Mouse (Mus musculus): ENCODE data around the gene Pla2g1b. TPM values are rescaled to one million over a fixed set of nuclear protein-coding genes. Genes with fewer than 3 reads are reported as not detected.
"Not testable (repeated sequence)": the region's sequence is repeated elsewhere in the genome, so short reads cannot be mapped to it uniquely, and the experiment has no call there.

Pla2g1b gene
- polyA plus RNA-seq, 1 experiment from 2014 or later: 1.3 TPM

- Histone ChIP-seq H3K4me1 (ENCODE audit: control insufficient read depth, insufficient read depth, low read length) (peaks cover 21% of the 10 kb centered on the region), H3K27ac (ENCODE audit: low read length) (peak overlapping the region; percentile 100), H3K9me3 (ENCODE audit: control insufficient read depth, low read length) (no peaks in the 10 kb centered on the region), H3K27me3 (replicated peaks; ENCODE audit: control insufficient read depth, insufficient read depth, low read length) (no peaks in the 10 kb centered on the region), H3K4me3 (ENCODE audit: low read length) (peak overlapping the region; percentile 46), H3K9ac (ENCODE audit: low read depth, low read length) (peak overlapping the region; percentile 82), H3K36me3 (ENCODE audit: control insufficient read depth, insufficient read depth, low read length) (no peaks in the 10 kb centered on the region), H3K4me2 (ENCODE audit: low read depth, low read length) (peak overlapping the region; percentile 75)
- peak; percentile 70 for ATAC-seq
- under 1% methylated on average over 39 of the region's 39 CpGs for WGBS
These were observed 23.0 kb downstream of the Pla2g1b start for GRCm38 (mm10) chr5:115488841-115489698.

- under 1% methylated on average over 50 of the region's 50 CpGs for WGBS
- H3K4me1 ChIP-seq (ENCODE audit: control insufficient read depth, insufficient read depth, low read length): peaks cover 21% of the 10 kb centered on the region
- peak overlapping the region; percentile 75 for H3K4me2 ChIP-seq (ENCODE audit: low read depth, low read length)
- H3K9me3 ChIP-seq (ENCODE audit: control insufficient read depth, low read length): no peaks in the 10 kb centered on the region
- peak overlapping the region; percentile 82 for H3K9ac ChIP-seq (ENCODE audit: low read depth, low read length)
- ATAC-seq: peak; percentile 85
- H3K27ac ChIP-seq (ENCODE audit: low read length): peak overlapping the region; percentile 100
- peak overlapping the region; percentile 46 for H3K4me3 ChIP-seq (ENCODE audit: low read length)
- H3K36me3 ChIP-seq (ENCODE audit: control insufficient read depth, insufficient read depth, low read length): no peaks in the 10 kb centered on the region
- no peaks in the 10 kb centered on the region for H3K27me3 ChIP-seq (replicated peaks; ENCODE audit: control insufficient read depth, insufficient read depth, low read length)
These were observed 23.9 kb downstream of the Pla2g1b start for GRCm38 (mm10) chr5:115489699-115490637.

- Histone ChIP-seq H3K4me3 (ENCODE audit: low read length) (no peak overlapping the region), H3K27me3 (replicated peaks; ENCODE audit: control insufficient read depth, insufficient read depth, low read length) (no peaks in the 10 kb centered on the region), H3K36me3 (ENCODE audit: control insufficient read depth, insufficient read depth, low read length) (no peaks in the 10 kb centered on the region), H3K4me1 (ENCODE audit: control insufficient read depth, insufficient read depth, low read length) (peaks cover 21% of the 10 kb centered on the region), H3K27ac (ENCODE audit: low read length) (peak overlapping the region; percentile 46; the same call in 1 of the 2 replicates), H3K9ac (ENCODE audit: low read depth, low read length) (no peak overlapping the region), H3K9me3 (ENCODE audit: control insufficient read depth, low read length) (no peaks in the 10 kb centered on the region), H3K4me2 (ENCODE audit: low read depth, low read length) (0 out of 2 replicates have a peak overlapping the region, but pooled peaks have one; percentile 58)
- no peak for ATAC-seq
- 9% methylated on average over 8 of the region's 8 CpGs for WGBS
These were observed 24.6 kb downstream of the Pla2g1b start for GRCm38 (mm10) chr5:115490638-115491000.

GRCm38 (mm10) chr5:115491076-115491475 lies 25.0 kb downstream of the Pla2g1b start:
- no peak overlapping the region for H3K27ac ChIP-seq (ENCODE audit: low read length)
- WGBS: 31% methylated on average over 5 of the region's 5 CpGs

GRCm38 (mm10) chr5:115491771-115492322 lies 25.8 kb downstream of the Pla2g1b start:
- H3K4me2 ChIP-seq (ENCODE audit: low read depth, low read length): peak overlapping the region; percentile 58
- H3K27me3 ChIP-seq (replicated peaks; ENCODE audit: control insufficient read depth, insufficient read depth, low read length): no peaks in the 10 kb centered on the region
- peaks cover 21% of the 10 kb centered on the region for H3K4me1 ChIP-seq (ENCODE audit: control insufficient read depth, insufficient read depth, low read length)
- H3K27ac ChIP-seq (ENCODE audit: low read length): peak overlapping the region; percentile 40; the same call in 1 of the 2 replicates
- no peaks in the 10 kb centered on the region for H3K9me3 ChIP-seq (ENCODE audit: control insufficient read depth, low read length)
- no peaks in the 10 kb centered on the region for H3K36me3 ChIP-seq (ENCODE audit: control insufficient read depth, insufficient read depth, low read length)
- 2% methylated on average over 28 of the region's 28 CpGs for WGBS
- peak; percentile 23 for ATAC-seq
- peak overlapping the region; percentile 31 for H3K4me3 ChIP-seq (ENCODE audit: low read length)
- H3K9ac ChIP-seq (ENCODE audit: low read depth, low read length): peak overlapping the region; percentile 52

More at GRCm38 (mm10) chr5:115491076-115491475, 25.0 kb downstream of the Pla2g1b start:
- no peak for ATAC-seq
- no peaks in the 10 kb centered on the region for H3K36me3 ChIP-seq (ENCODE audit: control insufficient read depth, insufficient read depth, low read length)
- peaks cover 21% of the 10 kb centered on the region for H3K4me1 ChIP-seq (ENCODE audit: control insufficient read depth, insufficient read depth, low read length)
- no peaks in the 10 kb centered on the region for H3K9me3 ChIP-seq (ENCODE audit: control insufficient read depth, low read length)
- no peaks in the 10 kb centered on the region for H3K27me3 ChIP-seq (replicated peaks; ENCODE audit: control insufficient read depth, insufficient read depth, low read length)
- H3K4me2 ChIP-seq (ENCODE audit: low read depth, low read length): 0 out of 2 replicates have a peak overlapping the region, but pooled peaks have one; percentile 58
- H3K9ac ChIP-seq (ENCODE audit: low read depth, low read length): no peak overlapping the region
- no peak overlapping the region for H3K4me3 ChIP-seq (ENCODE audit: low read length)

GRCm38 (mm10) chr5:115492711-115493335 lies 26.8 kb downstream of the Pla2g1b start:
- ATAC-seq: no peak
- Histone ChIP-seq H3K36me3 (ENCODE audit: control insufficient read depth, insufficient read depth, low read length) (no peaks in the 10 kb centered on the region), H3K27me3 (replicated peaks; ENCODE audit: control insufficient read depth, insufficient read depth, low read length) (no peaks in the 10 kb centered on the region), H3K4me1 (ENCODE audit: control insufficient read depth, insufficient read depth, low read length) (peaks cover 21% of the 10 kb centered on the region), H3K4me3 (ENCODE audit: low read length) (no peak overlapping the region), H3K9me3 (ENCODE audit: control insufficient read depth, low read length) (no peaks in the 10 kb centered on the region), H3K27ac (ENCODE audit: low read length) (peak overlapping the region; percentile 42), H3K4me2 (ENCODE audit: low read depth, low read length) (no peak overlapping the region), H3K9ac (ENCODE audit: low read depth, low read length) (no peak overlapping the region)
- 49% methylated on average over 6 of the region's 6 CpGs for WGBS

- Histone ChIP-seq H3K4me2 (ENCODE audit: low read depth, low read length) (no peak overlapping the region), H3K27me3 (replicated peaks; ENCODE audit: control insufficient read depth, insufficient read depth, low read length) (no peaks in the 10 kb centered on the region), H3K4me1 (ENCODE audit: control insufficient read depth, insufficient read depth, low read length) (peaks cover 21% of the 10 kb centered on the region), H3K9ac (ENCODE audit: low read depth, low read length) (no peak overlapping the region), H3K9me3 (ENCODE audit: control insufficient read depth, low read length) (no peaks in the 10 kb centered on the region), H3K4me3 (ENCODE audit: low read length) (no peak overlapping the region), H3K27ac (ENCODE audit: low read length) (peak overlapping the region; percentile 42), H3K36me3 (ENCODE audit: control insufficient read depth, insufficient read depth, low read length) (no peaks in the 10 kb centered on the region)
- WGBS: 33% methylated on average over 5 of the region's 5 CpGs
- ATAC-seq: no peak
These were observed 27.4 kb downstream of the Pla2g1b start for GRCm38 (mm10) chr5:115493441-115493840.

GRCm38 (mm10) chr5:115495618-115496017 lies 29.6 kb downstream of the Pla2g1b start:
- not testable (repeated sequence) for H3K27ac ChIP-seq (ENCODE audit: low read length); H3K36me3 ChIP-seq (ENCODE audit: control insufficient read depth, insufficient read depth, low read length); H3K4me3 ChIP-seq (ENCODE audit: low read length); H3K4me2 ChIP-seq (ENCODE audit: low read depth, low read length); H3K9ac ChIP-seq (ENCODE audit: low read depth, low read length); H3K27me3 ChIP-seq (replicated peaks; ENCODE audit: control insufficient read depth, insufficient read depth, low read length); H3K9me3 ChIP-seq (ENCODE audit: control insufficient read depth, low read length); ATAC-seq
- WGBS: 83% methylated on average over 3 of the region's 3 CpGs
- peaks cover 21% of the 10 kb centered on the region for H3K4me1 ChIP-seq (ENCODE audit: control insufficient read depth, insufficient read depth, low read length)
